Mouse (Mus musculus): ENCODE results near the gene Mum1. TPM values are rescaled to one million over a fixed set of nuclear protein-coding genes. Genes with fewer than 3 reads are reported as not detected.
"Not testable (repeated sequence)": the region's sequence is repeated elsewhere in the genome, so short reads cannot be mapped to it uniquely, and the experiment has no call there.

Mum1 gene
- polyA plus RNA-seq, 2 experiments = 50.1 to 91.5 TPM

- DNase-seq (ENCODE audit: low spot score) (no peak), ATAC-seq (ENCODE audit: low FRiP score, low read depth) (no peak)
- no peak overlapping the region for H3K4me2 ChIP-seq (replicated peaks; ENCODE audit: low read depth, low read length, severe bottlenecking)
- H3K4me3 ChIP-seq (replicated peaks; ENCODE audit: low read length) = no peak overlapping the region
- H3K27me3 ChIP-seq (ENCODE audit: control insufficient read depth, insufficient read depth, low read length) = no peaks in the 10 kb centered on the region
- no peak for TF ChIP-seq POLR2A (IDR thresholded peaks at IDR 0.05; ENCODE audit: borderline replicate concordance, extremely low read depth, insufficient read depth, insufficient read length)
- WGBS = 41% methylated on average over 6 of the region's 9 CpGs
- no peak overlapping the region for H3K9ac ChIP-seq (ENCODE audit: low read depth, low read length, severe bottlenecking)
- no peak overlapping the region for H3K27ac ChIP-seq (replicated peaks; ENCODE audit: low read depth, low read length)
- H3K9me3 ChIP-seq (ENCODE audit: control insufficient read depth, low read length) = no peaks in the 10 kb centered on the region
- peaks cover 5% of the 10 kb centered on the region for H3K4me1 ChIP-seq (ENCODE audit: control insufficient read depth, insufficient read depth, low read length)
- H3K36me3 ChIP-seq (ENCODE audit: control insufficient read depth, insufficient read depth, low read length) = no peaks in the 10 kb centered on the region
Measured at GRCm38 (mm10) chr10:80220676-80221075, 5.6 kb upstream of the Mum1 start.

DNA sequence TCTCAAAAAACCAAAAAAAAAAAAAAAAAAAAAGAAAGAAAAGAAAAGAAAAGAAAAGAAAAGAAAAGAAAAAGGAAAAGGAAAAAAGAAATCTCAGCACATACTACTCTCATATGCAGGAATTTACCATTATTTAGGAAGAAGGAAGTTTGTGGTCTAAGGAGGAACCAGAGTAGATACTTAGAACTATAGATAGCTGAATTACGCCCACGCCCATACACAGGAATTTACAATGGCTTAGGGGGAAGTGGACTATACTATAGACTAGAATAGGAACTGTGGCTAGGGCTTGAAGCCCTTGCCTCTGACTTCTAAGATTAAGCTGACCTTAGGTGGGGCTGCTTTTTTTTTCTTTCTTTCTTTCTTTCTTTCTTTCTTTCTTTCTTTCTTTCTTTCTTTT, 3.1 kb upstream of the Mum1 start:
- not testable (repeated sequence) for H3K4me3 ChIP-seq (replicated peaks; ENCODE audit: low read length); H3K27ac ChIP-seq (replicated peaks; ENCODE audit: low read depth, low read length); H3K27me3 ChIP-seq (ENCODE audit: control insufficient read depth, insufficient read depth, low read length); H3K9me3 ChIP-seq (ENCODE audit: control insufficient read depth, low read length); DNase-seq (ENCODE audit: low spot score); H3K4me2 ChIP-seq (replicated peaks; ENCODE audit: low read depth, low read length, severe bottlenecking); H3K36me3 ChIP-seq (ENCODE audit: control insufficient read depth, insufficient read depth, low read length); ATAC-seq (ENCODE audit: low FRiP score, low read depth); H3K9ac ChIP-seq (ENCODE audit: low read depth, low read length, severe bottlenecking)
- peaks cover 20% of the 10 kb centered on the region for H3K4me1 ChIP-seq (ENCODE audit: control insufficient read depth, insufficient read depth, low read length)
- 88% methylated on average over 2 of the region's 2 CpGs for WGBS

- peak overlapping the region; percentile 40 for H3K9ac ChIP-seq (ENCODE audit: low read depth, low read length, severe bottlenecking)
- whole genome bisulfite sequencing = 0% methylated on average over 14 of the region's 14 CpGs
Measured at GRCm38 (mm10) chr10:80226071-80226415, 191 bp upstream of the Mum1 start.

DNA sequence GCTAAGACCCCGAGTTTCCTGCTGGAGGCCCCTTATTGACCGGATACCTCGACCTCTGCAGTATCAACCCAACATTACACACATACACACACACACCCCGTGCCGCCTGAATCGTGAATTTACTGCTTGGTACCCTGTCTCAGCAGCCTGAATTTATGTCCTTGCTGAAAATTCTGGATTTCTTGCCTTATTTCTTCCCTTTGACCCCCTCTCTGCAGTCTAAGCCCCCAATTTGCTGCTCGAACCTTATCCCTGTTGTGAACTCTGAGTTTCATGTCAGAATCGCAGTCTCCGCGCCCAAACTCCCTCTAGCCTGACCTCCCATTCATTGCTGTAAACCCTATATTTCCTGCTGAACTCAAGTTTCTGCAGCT, 919 bp downstream of the Mum1 start:
- Histone ChIP-seq H3K9me3 (ENCODE audit: control insufficient read depth, low read length) (no peaks in the 10 kb centered on the region), H3K4me3 (replicated peaks; ENCODE audit: low read length) (peak overlapping the region; percentile 91), H3K4me2 (replicated peaks; ENCODE audit: low read depth, low read length, severe bottlenecking) (peak overlapping the region; percentile 93), H3K27ac (replicated peaks; ENCODE audit: low read depth, low read length) (peak overlapping the region; percentile 92), H3K27me3 (ENCODE audit: control insufficient read depth, insufficient read depth, low read length) (no peaks in the 10 kb centered on the region), H3K9ac (ENCODE audit: low read depth, low read length, severe bottlenecking) (peak overlapping the region; percentile 91), H3K36me3 (ENCODE audit: control insufficient read depth, insufficient read depth, low read length) (peaks cover 31% of the 10 kb centered on the region), H3K4me1 (ENCODE audit: control insufficient read depth, insufficient read depth, low read length) (peaks cover 29% of the 10 kb centered on the region)
- 4% methylated on average over 10 of the region's 10 CpGs for WGBS
- ATAC-seq (ENCODE audit: low FRiP score, low read depth) (no peak), DNase-seq (ENCODE audit: low spot score) (no peak)
- no peak for TF ChIP-seq POLR2A (IDR thresholded peaks at IDR 0.05; ENCODE audit: borderline replicate concordance, extremely low read depth, insufficient read depth, insufficient read length)

More at GRCm38 (mm10) chr10:80226071-80226415, 191 bp upstream of the Mum1 start:
- H3K9me3 ChIP-seq (ENCODE audit: control insufficient read depth, low read length) = no peaks in the 10 kb centered on the region
- TF ChIP-seq POLR2A (IDR thresholded peaks at IDR 0.05; ENCODE audit: borderline replicate concordance, extremely low read depth, insufficient read depth, insufficient read length) = peak; percentile 68; the same call in 1 of the 2 replicates
- no peaks in the 10 kb centered on the region for H3K27me3 ChIP-seq (ENCODE audit: control insufficient read depth, insufficient read depth, low read length)
- H3K4me3 ChIP-seq (replicated peaks; ENCODE audit: low read length) = peak overlapping the region; percentile 19
- peak overlapping the region; percentile 81 for H3K27ac ChIP-seq (replicated peaks; ENCODE audit: low read depth, low read length)
- DNase-seq (ENCODE audit: low spot score) = no peak
- H3K4me1 ChIP-seq (ENCODE audit: control insufficient read depth, insufficient read depth, low read length) = peaks cover 30% of the 10 kb centered on the region
- no peak for ATAC-seq (ENCODE audit: low FRiP score, low read depth)
- H3K36me3 ChIP-seq (ENCODE audit: control insufficient read depth, insufficient read depth, low read length) = peaks cover 22% of the 10 kb centered on the region
- H3K4me2 ChIP-seq (replicated peaks; ENCODE audit: low read depth, low read length, severe bottlenecking) = peak overlapping the region; percentile 93

DNA sequence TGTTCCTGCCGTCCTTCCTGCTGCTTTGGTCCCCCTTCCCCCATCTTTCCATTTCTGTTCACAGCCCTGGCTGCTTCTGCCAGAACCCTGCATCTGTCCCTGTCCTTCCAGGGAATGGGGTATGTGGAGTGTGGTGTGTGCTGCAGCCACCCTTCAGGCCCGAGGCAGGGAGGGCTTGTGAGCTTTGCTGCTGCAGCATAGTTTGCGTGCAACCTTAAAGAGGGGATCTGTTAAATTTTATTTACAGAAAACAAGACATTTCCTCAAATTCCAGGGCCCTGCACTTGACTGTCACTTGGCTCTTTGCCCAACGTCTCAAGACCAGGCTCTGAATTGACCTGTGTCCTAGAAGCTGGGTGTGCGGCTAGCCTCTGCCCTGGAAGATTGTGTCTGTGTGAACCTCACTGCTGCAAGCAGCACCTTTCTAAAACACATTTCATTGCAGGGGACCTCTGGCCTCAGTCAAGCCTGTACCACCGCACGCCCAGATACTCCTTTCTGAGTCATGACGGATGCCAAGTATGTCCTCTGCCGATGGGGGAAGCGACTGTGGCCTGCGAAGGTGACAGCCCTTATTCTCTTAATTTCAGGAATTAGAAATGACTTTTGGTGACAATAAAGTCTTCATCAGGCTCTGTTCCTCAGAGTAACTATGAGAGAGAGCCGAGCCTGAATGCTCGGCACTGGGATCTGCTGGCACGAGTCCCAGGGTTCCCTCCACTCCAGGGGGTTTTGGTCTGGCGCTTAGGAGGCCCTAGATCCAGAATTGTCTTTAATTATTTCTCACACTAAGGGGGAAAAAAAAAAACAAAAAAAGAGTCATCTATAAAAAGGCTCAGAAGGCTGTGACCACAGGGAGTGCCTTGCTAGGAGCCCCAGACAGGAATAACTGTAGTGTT, 1.9 kb downstream of the Mum1 start:
- no peak for TF ChIP-seq POLR2A (IDR thresholded peaks at IDR 0.05; ENCODE audit: borderline replicate concordance, extremely low read depth, insufficient read depth, insufficient read length)
- H3K27ac ChIP-seq (replicated peaks; ENCODE audit: low read depth, low read length) = peak overlapping the region; percentile 92; the same call in 1 of the 2 replicates
- ATAC-seq (ENCODE audit: low FRiP score, low read depth) (no peak), DNase-seq (ENCODE audit: low spot score) (peak; percentile 18)
- no peaks in the 10 kb centered on the region for H3K27me3 ChIP-seq (ENCODE audit: control insufficient read depth, insufficient read depth, low read length)
- H3K36me3 ChIP-seq (ENCODE audit: control insufficient read depth, insufficient read depth, low read length) = peaks cover 41% of the 10 kb centered on the region
- peak overlapping the region; percentile 93 for H3K4me2 ChIP-seq (replicated peaks; ENCODE audit: low read depth, low read length, severe bottlenecking)
- H3K9me3 ChIP-seq (ENCODE audit: control insufficient read depth, low read length) = no peaks in the 10 kb centered on the region
- peaks cover 29% of the 10 kb centered on the region for H3K4me1 ChIP-seq (ENCODE audit: control insufficient read depth, insufficient read depth, low read length)
- peak overlapping the region; percentile 91 for H3K9ac ChIP-seq (ENCODE audit: low read depth, low read length, severe bottlenecking)
- peak overlapping the region; percentile 91 for H3K4me3 ChIP-seq (replicated peaks; ENCODE audit: low read length)
- WGBS = 50% methylated on average over 15 of the region's 15 CpGs

Measured in limb, embryonic 14.5 days (tissue).